Mouse (Mus musculus) ES-Bruce4 (cell line): ENCODE results near the gene Hrk. TPM values are rescaled to one million over a fixed set of nuclear protein-coding genes. Genes with fewer than 3 reads are reported as not detected.
A peak's percentile ranks its signal among the peaks of the same experiment; 100 is the strongest.

Experiments
- H3K27ac ChIP-seq: 2 replicates; pipeline ENCODE4 v1.5.1; 2012; ENCODE audit warnings: low read length, inconsistent platforms; ENCODE audit not compliant: insufficient read depth
- H3K27me3 ChIP-seq: 2 replicates; pipeline ENCODE4 v1.6.1; 2012; ENCODE audit warnings: mild to moderate bottlenecking, low read length, inconsistent platforms; ENCODE audit not compliant: control insufficient read depth, poor library complexity, insufficient read depth, severe bottlenecking
- H3K36me3 ChIP-seq: 2 replicates; pipeline ENCODE4 v1.6.1; 2012; ENCODE audit warnings: inconsistent platforms, mild to moderate bottlenecking, low read length, moderate library complexity; ENCODE audit not compliant: control insufficient read depth, poor library complexity, insufficient read depth, severe bottlenecking
- H3K4me1 ChIP-seq: one replicate; pipeline ENCODE4 v1.8.1; 2011; ENCODE audit warnings: low read length; ENCODE audit not compliant: control insufficient read depth, insufficient read depth
- H3K4me3 ChIP-seq: 2 replicates; pipeline ENCODE4 v1.5.1; 2011; ENCODE audit warnings: low read depth, mild to moderate bottlenecking, low read length
- H3K9ac ChIP-seq: 2 replicates; pipeline ENCODE4 v1.6.1; 2012; ENCODE audit warnings: low read depth, mild to moderate bottlenecking, inconsistent platforms; ENCODE audit not compliant: poor library complexity, severe bottlenecking
- H3K9me3 ChIP-seq: replicated peaks from 2 replicates; pipeline ENCODE4 v1.6.1; 2012; ENCODE audit warnings: mild to moderate bottlenecking, low read length, inconsistent platforms; ENCODE audit not compliant: control insufficient read depth, poor library complexity, insufficient read depth, severe bottlenecking
- CTCF ChIP-seq: IDR thresholded peaks from one replicate; pipeline ENCODE4 v1.8.1; 2011; ENCODE audit warnings: low read depth, low read length
- EP300 ChIP-seq: IDR thresholded peaks from 2 replicates; pipeline ENCODE4 v1.6.1; 2011; ENCODE audit warnings: low read depth, low read length; ENCODE audit not compliant: insufficient read depth
- POLR2A ChIP-seq: IDR thresholded peaks from one replicate; pipeline ENCODE4 v1.8.1; 2011; ENCODE audit warnings: low read length; ENCODE audit not compliant: insufficient read depth
- polyA plus RNA-seq: library from polyadenylated mRNA; stranded (reverse); fragments of >200 nt; gene quantifications from 2 replicates; pipeline ENCODE4 v1.2.4, GENCODE M21; 2011; ENCODE audit warnings: low read depth; ENCODE audit not compliant: missing spikeins, insufficient read depth, insufficient read length

Gene Hrk
- polyA plus RNA-seq, 1 experiment: 1.3 TPM

GRCm38 (mm10) chr5:118174310-118175009 is 10.0 kb downstream of the Hrk start:
- H3K36me3 ChIP-seq: no peaks in the 10 kb centered on the region
- no peak for TF ChIP-seq POLR2A
- TF ChIP-seq EP300: peak; percentile 50; the same call in 1 of the 2 replicates
- H3K27ac ChIP-seq: no peak overlapping the region
- H3K9ac ChIP-seq: peak overlapping the region; percentile 20
- peak overlapping the region; percentile 34 for H3K4me3 ChIP-seq
- 0 out of 2 replicates have a peak, but pooled peaks cover 2% of the 10 kb centered on the region for H3K9me3 ChIP-seq
- H3K4me1 ChIP-seq: no peaks in the 10 kb centered on the region
- peaks cover 16% of the 10 kb centered on the region for H3K27me3 ChIP-seq

GRCm38 (mm10) chr5:118175137-118175536 is 10.7 kb downstream of the Hrk start:
- TF ChIP-seq POLR2A (no peak), CTCF (peak; percentile 72), EP300 (no peak)
- peaks cover 10% of the 10 kb centered on the region for H3K27me3 ChIP-seq
- H3K27ac ChIP-seq: no peak overlapping the region
- peak overlapping the region; percentile 34 for H3K4me3 ChIP-seq
- H3K36me3 ChIP-seq: no peaks in the 10 kb centered on the region
- peak overlapping the region; percentile 20 for H3K9ac ChIP-seq
- no peaks in the 10 kb centered on the region for H3K4me1 ChIP-seq
- H3K9me3 ChIP-seq: 0 out of 2 replicates have a peak, but pooled peaks cover 2% of the 10 kb centered on the region

GRCm38 (mm10) chr5:118177640-118178039 is 13.2 kb downstream of the Hrk start:
- H3K4me1 ChIP-seq: no peaks in the 10 kb centered on the region
- H3K4me3 ChIP-seq: no peak overlapping the region
- H3K36me3 ChIP-seq: no peaks in the 10 kb centered on the region
- 0 out of 2 replicates have a peak, but pooled peaks cover 2% of the 10 kb centered on the region for H3K9me3 ChIP-seq
- no peak overlapping the region for H3K27ac ChIP-seq
- TF ChIP-seq POLR2A (no peak), EP300 (no peak), CTCF (no peak)
- no peaks in the 10 kb centered on the region for H3K27me3 ChIP-seq
- H3K9ac ChIP-seq: no peak overlapping the region

GRCm38 (mm10) chr5:118186903-118187633 is 22.6 kb downstream of the Hrk start:
- no peaks in the 10 kb centered on the region for H3K9me3 ChIP-seq
- no peak overlapping the region for H3K27ac ChIP-seq
- H3K4me3 ChIP-seq: no peak overlapping the region
- H3K9ac ChIP-seq: no peak overlapping the region
- no peaks in the 10 kb centered on the region for H3K27me3 ChIP-seq
- no peaks in the 10 kb centered on the region for H3K36me3 ChIP-seq
- TF ChIP-seq CTCF (no peak), EP300 (no peak), POLR2A (no peak)
- H3K4me1 ChIP-seq: no peaks in the 10 kb centered on the region

- H3K36me3 ChIP-seq: no peaks in the 10 kb centered on the region
- H3K4me1 ChIP-seq: no peaks in the 10 kb centered on the region
Observed at GRCm38 (mm10) chr5:118188356-118188755, 23.9 kb downstream of the Hrk start.

GRCm38 (mm10) chr5:118190491-118190890 is 26.0 kb downstream of the Hrk start:
- TF ChIP-seq POLR2A (no peak), EP300 (no peak), CTCF (no peak)

More at GRCm38 (mm10) chr5:118188356-118188755, 23.9 kb downstream of the Hrk start:
- Histone ChIP-seq H3K4me3 (no peak overlapping the region), H3K9ac (no peak overlapping the region), H3K9me3 (no peaks in the 10 kb centered on the region), H3K27ac (no peak overlapping the region), H3K27me3 (no peaks in the 10 kb centered on the region)
- no peak for TF ChIP-seq CTCF
- TF ChIP-seq EP300: no peak
- TF ChIP-seq POLR2A: no peak

More at GRCm38 (mm10) chr5:118190491-118190890, 26.0 kb downstream of the Hrk start:
- H3K36me3 ChIP-seq: no peaks in the 10 kb centered on the region
- H3K27ac ChIP-seq: no peak overlapping the region
- no peaks in the 10 kb centered on the region for H3K9me3 ChIP-seq
- H3K27me3 ChIP-seq: no peaks in the 10 kb centered on the region
- H3K4me3 ChIP-seq: no peak overlapping the region
- no peaks in the 10 kb centered on the region for H3K4me1 ChIP-seq
- H3K9ac ChIP-seq: no peak overlapping the region
